Mouse (Mus musculus): ENCODE measurements around the gene Lrp2. TPM values are rescaled to one million over a fixed set of nuclear protein-coding genes. Genes with fewer than 3 reads are reported as not detected.

Gene Lrp2
- polyA plus RNA-seq, 1 experiment from 2014 or later, result 1.3 TPM

DNA sequence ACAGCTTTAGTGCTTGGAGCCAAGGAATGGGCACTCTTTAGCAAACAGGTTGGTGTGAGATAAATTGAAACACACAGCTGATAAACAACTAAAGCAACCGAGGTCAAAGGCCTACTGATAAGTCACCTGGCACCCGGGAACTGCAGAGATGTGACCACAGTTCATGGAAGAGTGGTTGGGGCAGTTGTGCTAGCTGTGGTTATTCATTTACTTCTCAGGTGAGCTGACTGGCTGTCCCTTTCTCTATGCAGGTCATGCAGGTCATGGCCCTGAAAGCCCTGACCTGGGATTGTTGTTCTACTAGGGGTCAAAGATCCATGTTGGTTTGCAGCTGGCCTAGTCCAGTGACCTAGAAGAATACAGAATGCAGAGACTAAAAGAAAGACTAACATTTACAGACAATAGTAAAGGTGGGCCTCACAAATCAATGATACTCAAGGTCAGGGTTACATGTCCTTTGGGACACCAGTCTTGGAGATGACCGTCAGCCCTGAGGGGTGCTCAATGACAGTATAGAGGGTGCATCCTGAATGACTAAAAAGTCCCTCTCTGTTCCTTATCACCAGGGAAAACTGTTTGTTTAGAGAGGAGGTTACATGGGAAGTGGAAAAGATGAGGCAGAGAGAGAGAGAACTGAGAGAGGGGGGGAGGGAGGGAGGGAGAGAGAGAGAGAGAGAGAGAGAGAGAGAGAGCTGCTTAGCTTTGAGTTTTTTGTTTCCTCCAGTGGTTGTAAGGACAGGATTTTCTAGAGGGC is 199.6 kb downstream of the Lrp2 start:
- Histone ChIP-seq H3K4me1 (replicated peaks) (no peaks in the 10 kb centered on the region), H3K4me3 (no peak overlapping the region), H3K27ac (no peak overlapping the region), H3K9me3 (no peaks in the 10 kb centered on the region), H3K4me2 (no peak overlapping the region), H3K36me3 (no peaks in the 10 kb centered on the region), H3K9ac (no peak overlapping the region), H3K27me3 (no peaks in the 10 kb centered on the region)
- no peak for ATAC-seq (ENCODE audit: low FRiP score)
- 85% methylated on average over 3 of the region's 3 CpGs for WGBS

DNA sequence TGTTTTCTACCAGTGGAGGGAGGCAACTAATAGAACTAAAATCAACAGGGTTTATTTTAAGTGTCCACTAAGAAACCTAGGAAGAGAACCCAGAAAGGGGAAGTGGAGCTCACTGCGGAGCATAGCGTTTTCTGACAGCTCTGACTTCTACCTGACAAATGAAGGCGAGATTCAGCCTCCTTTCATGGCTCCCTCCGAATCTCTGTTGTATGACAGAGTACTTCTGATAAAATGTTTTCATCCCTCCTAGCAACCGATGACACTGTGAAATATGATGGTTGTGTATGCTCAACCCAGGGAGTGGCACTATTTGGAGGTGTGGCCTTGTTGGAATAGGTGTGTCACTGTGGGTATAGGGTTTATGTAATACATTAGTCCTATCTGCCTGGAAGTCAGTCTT is 203.0 kb downstream of the Lrp2 start:
- Histone ChIP-seq H3K36me3 (no peaks in the 10 kb centered on the region), H3K9ac (no peak overlapping the region), H3K4me2 (no peak overlapping the region), H3K27me3 (no peaks in the 10 kb centered on the region), H3K27ac (no peak overlapping the region), H3K9me3 (no peaks in the 10 kb centered on the region), H3K4me3 (no peak overlapping the region), H3K4me1 (replicated peaks) (no peaks in the 10 kb centered on the region)
- 86% methylated on average over 5 of the region's 5 CpGs for WGBS
- ATAC-seq (ENCODE audit: low FRiP score), result no peak

DNA sequence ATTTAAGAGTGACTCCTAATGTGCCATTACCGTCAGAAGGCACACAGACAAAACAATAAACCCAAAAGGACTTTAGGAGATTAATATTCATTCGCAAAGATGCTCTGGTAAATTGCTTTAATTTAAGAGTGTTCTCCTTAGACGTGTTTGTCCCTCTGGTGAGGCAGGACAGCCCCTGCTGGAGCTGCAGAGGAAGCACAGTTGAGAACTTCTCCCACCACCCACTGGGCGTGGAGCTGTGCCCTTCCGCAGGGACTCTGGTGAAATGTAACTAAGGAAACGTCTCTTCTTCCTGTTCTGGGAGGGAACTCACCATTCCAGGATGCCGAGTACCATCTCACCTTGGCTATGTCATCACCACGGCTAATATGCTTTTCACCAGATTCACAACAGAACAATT is 204.1 kb downstream of the Lrp2 start:
- WGBS, result 45% methylated on average over 8 of the region's 8 CpGs
- Histone ChIP-seq H3K4me1 (replicated peaks) (no peaks in the 10 kb centered on the region), H3K9me3 (no peaks in the 10 kb centered on the region), H3K4me3 (no peak overlapping the region), H3K9ac (no peak overlapping the region), H3K27ac (no peak overlapping the region), H3K4me2 (no peak overlapping the region), H3K27me3 (no peaks in the 10 kb centered on the region), H3K36me3 (no peaks in the 10 kb centered on the region)
- ATAC-seq (ENCODE audit: low FRiP score), result no peak

DNA sequence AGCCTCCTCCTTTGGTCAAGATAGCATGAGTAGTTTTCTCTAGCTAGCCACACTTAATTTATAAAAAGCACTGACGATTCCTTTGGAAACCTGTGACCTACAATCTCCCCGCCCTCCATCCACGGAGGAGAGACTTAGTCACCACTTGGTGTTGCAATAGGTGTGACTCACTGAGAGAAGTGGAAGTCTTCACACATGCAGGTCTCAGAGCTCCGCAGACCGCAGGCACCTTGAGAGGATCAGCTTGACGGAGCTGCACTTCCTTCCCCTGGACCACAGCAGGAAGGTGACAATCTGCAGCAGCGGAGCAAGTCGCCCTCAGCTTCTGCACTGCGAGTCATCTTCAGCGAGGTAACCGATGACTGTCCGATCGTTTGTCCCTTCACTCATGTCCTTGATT is 205.6 kb downstream of the Lrp2 start, which contains the start of gene Dhrs9:
Dhrs9 (plus strand) TSS at position 165 of the 400 bp plus-strand sequence.
- H3K27ac ChIP-seq, result no peak within 1 kb of the TSS
- no peak within 1 kb of the TSS for H3K4me3 ChIP-seq
- no peaks in the 10 kb centered on the region for H3K4me1 ChIP-seq (replicated peaks)
- no peaks in the 10 kb centered on the region for H3K9me3 ChIP-seq
- no peak for ATAC-seq (ENCODE audit: low FRiP score)
- no peaks in the 10 kb centered on the region for H3K36me3 ChIP-seq
- 86% methylated on average over 13 of the region's 13 CpGs for WGBS
- no peak within 1 kb of the TSS for H3K4me2 ChIP-seq
- no peaks in the 10 kb centered on the region for H3K27me3 ChIP-seq
- no peak within 1 kb of the TSS for H3K9ac ChIP-seq

DNA sequence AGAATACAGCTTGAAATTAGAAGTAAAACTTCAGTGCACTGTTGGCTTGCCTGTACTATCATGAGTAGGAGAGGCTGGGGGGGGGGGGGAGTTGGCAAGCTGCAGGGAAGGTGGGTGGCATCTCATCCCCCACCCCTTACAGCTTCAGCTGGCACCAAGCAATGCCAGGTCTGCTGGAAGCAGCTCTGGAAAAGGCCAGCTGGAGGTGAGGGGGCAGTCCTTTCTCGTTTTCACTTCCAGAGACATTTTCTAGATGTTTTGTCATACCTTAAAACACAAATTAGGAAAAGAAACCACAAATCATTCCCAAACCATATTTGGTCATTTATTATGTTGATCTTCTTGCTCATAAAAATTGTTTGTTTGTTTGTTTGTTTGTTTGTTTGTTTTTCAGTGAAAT is 206.1 kb downstream of the Lrp2 start:
- Histone ChIP-seq H3K4me2 (no peak overlapping the region), H3K9me3 (no peaks in the 10 kb centered on the region), H3K27me3 (no peaks in the 10 kb centered on the region), H3K27ac (no peak overlapping the region), H3K4me1 (replicated peaks) (no peaks in the 10 kb centered on the region), H3K4me3 (no peak overlapping the region), H3K9ac (no peak overlapping the region), H3K36me3 (no peaks in the 10 kb centered on the region)
- ATAC-seq (ENCODE audit: low FRiP score), result no peak
- 71% methylated on average over 1 of the region's 1 CpGs for WGBS

DNA sequence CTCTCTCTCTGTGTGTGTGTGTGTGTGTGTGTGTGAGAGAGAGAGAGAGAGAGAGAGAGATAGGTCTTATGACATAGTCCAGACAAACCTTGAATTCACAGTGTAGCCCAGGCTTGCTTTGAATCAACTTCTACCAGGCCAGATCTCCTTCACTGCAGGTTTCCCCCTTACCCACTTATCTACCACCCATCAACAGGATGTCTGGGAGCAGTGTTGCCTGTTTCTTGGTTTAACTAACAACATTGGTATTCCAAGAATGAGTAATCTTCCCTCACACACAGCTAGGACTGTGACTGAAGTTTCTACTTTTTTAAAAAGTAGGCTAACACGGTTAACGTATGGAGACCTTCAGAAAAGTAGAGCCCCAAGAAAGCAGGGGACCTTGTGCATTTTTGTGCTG is 209.1 kb downstream of the Lrp2 start:
- Histone ChIP-seq H3K4me1 (replicated peaks) (no peaks in the 10 kb centered on the region), H3K9me3 (no peaks in the 10 kb centered on the region), H3K4me2 (no peak overlapping the region), H3K9ac (no peak overlapping the region), H3K27me3 (no peaks in the 10 kb centered on the region), H3K36me3 (no peaks in the 10 kb centered on the region), H3K27ac (no peak overlapping the region), H3K4me3 (no peak overlapping the region)
- no peak for ATAC-seq (ENCODE audit: low FRiP score)
- 92% methylated on average over 2 of the region's 2 CpGs for WGBS

Other genes starting within 250 kb of the Lrp2 start
- 0.04 TPM in 1 of 2 replicates, not detected in the other for gene Abcb11, start 243.4 kb downstream of the Lrp2 start, polyA plus RNA-seq (2015; fragmentation: Nextera tagmentation; extraction: Ambion mirVana)
- gene Dhrs9, start 205.6 kb downstream of the Lrp2 start, polyA plus RNA-seq (2015; fragmentation: Nextera tagmentation; extraction: Ambion mirVana), result not detected in 2 replicates
- 23.5 and 28.1 TPM in 2 replicates for gene Bbs5, start 61.1 kb upstream of the Lrp2 start, polyA plus RNA-seq (2015; fragmentation: Nextera tagmentation; extraction: Ambion mirVana)
- 0.36 and 0.48 TPM in 2 replicates for gene Klhl41, start 84.1 kb upstream of the Lrp2 start, polyA plus RNA-seq (2015; fragmentation: Nextera tagmentation; extraction: Ambion mirVana)
- gene Fastkd1, start 127.5 kb upstream of the Lrp2 start, polyA plus RNA-seq (2015; fragmentation: Nextera tagmentation; extraction: Ambion mirVana), result 13.5 and 13.6 TPM in 2 replicates
- gene Ppig, start 136.5 kb upstream of the Lrp2 start, polyA plus RNA-seq (2015; fragmentation: Nextera tagmentation; extraction: Ambion mirVana), result 136 and 143 TPM in 2 replicates
- gene Ccdc173, start 203.5 kb upstream of the Lrp2 start, polyA plus RNA-seq (2015; fragmentation: Nextera tagmentation; extraction: Ambion mirVana), result 4.0 and 4.4 TPM in 2 replicates
- 41.3 and 43.3 TPM in 2 replicates for gene Phospho2, start 203.6 kb upstream of the Lrp2 start, polyA plus RNA-seq (2015; fragmentation: Nextera tagmentation; extraction: Ambion mirVana)
- gene Klhl23, start 235.9 kb upstream of the Lrp2 start, polyA plus RNA-seq (2015; fragmentation: Nextera tagmentation; extraction: Ambion mirVana), result 66.8 and 67.4 TPM in 2 replicates